Mouse (Mus musculus) cerebellum, postnatal 14 days (tissue): Measurements from ENCODE around the gene Cmtm1.
"Not testable (repeated sequence)": the region's sequence is repeated elsewhere in the genome, so short reads cannot be mapped to it uniquely, and the experiment has no call there.

Experiments
- DNase-seq, 2 experiments: peaks; one replicate each; pipeline ENCODE4 v3.0.0; 2021; ENCODE audit warnings: mixed read lengths in 2 of 2

Gene Cmtm1

DNA sequence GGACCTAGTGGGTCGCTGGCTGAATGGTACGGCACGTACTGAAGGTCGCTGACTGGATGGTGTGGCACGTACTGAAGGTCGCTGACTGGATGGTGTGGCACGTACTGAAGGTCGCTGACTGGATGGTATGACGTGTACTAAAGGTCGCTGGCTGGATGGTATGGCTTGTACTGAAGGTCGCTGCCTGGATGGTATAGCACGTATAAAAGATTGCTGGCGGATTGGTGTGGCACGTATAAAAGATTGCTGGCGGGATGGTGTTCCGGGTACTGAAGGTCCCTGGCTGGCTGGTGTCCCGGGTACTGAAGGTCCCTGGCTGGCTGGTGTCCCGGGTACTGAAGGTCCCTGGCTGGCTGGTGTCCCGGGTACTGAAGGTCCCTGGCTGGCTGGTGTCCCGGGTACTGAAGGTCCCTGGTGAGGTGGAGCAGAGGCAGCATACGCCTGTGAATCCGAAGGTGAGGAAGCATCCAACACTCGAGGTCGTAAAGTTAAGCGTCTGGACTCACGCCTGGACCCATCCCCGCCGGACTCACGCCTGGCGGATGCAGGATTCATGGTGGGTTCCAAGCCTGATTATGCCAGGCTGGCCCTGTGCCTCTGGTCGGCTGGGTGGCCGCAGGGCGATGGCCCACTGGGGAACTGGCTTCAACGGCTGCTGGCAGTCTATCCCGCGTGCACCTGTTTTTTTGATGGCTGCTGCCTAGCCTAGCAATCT, at the start of gene Cmtm1, which contains the start of gene Gm45711:
TSS of gene Cmtm1 (minus strand) at position 705 of the 715 bp plus-strand sequence.
TSS of gene Gm45711 (minus strand) at position 641 of the 715 bp plus-strand sequence.
- peak; percentile 64 to 72 for DNase-seq

DNA sequence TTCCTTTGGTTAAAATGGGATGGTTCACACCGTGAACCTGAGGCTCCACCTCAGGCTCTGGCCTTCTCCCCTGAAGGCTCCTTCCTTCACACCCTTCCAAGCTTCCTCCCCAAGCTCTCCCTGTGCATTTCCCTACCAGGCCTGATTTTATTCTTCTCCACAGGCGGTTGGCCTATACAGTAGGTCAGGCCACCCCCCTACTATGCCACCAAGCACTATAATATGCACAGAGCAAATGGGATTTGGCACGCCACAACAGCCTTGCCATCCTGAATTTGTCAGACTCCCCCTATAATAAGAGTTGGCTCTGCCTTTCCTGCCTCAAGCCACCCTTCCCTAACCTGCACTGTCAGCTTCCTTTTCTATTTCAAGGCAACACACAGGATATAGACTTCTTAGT, 48.7 kb upstream of the Cmtm1 start:
- DNase-seq, result no peak

DNA sequence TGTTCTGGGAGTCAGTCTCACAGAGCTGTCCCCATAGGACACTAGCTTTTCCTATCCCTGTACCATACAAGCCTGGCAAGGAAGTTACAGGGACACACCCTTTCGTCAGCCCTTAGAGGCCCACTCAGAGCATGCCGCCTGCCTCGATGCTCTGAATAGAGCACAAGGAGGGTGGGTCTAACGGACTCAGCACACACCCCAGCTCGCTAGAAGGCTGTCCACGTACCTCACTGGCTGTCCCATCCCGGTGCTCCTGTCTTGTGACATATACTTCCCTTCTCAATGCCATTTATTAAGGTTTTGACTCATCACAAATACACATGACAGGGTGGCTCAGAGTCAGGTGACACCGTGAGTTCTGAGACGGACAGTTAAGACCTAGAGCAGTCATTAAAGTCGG, 44.6 kb upstream of the Cmtm1 start:
- DNase-seq, result no peak

DNA sequence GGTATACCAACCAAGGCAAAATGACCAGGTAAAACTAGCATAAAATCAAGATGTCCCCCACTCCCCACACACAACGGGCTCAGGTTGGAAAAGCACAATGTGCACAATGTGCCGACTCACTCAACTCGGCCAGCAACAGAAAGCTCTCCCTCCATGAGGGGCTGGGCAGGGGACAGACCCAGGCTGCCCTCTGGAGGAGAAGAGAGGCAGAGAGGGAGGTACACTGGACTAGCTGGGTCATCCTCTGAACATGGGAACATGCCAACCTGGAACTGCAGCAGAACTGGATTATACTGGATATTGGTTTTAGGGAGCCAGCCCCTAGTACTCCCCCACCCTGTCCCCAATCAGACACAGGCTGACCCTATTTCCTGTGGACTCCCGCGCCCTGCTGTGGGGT, 43.2 kb upstream of the Cmtm1 start:
- no peak for DNase-seq

DNA sequence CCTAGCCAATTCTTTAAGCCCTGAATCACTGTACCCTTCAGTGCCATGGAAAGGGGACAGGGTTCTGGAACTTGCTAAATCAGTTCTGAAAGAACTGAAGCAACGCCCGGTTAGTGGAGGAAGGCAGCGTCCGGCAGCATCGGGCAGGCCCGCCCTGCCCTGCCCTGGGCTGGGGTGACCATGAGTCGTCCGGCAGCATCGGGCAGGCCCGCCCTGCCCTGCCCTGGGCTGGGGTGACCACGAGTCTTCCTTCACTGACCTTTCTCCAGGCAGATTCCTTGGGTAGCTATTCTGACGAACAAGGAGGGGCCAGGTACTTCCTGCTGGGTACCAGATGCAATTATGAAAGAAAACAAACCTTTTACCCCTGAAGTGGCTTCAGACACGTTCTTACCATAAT, 40.1 kb upstream of the Cmtm1 start:
- no peak for DNase-seq

DNA sequence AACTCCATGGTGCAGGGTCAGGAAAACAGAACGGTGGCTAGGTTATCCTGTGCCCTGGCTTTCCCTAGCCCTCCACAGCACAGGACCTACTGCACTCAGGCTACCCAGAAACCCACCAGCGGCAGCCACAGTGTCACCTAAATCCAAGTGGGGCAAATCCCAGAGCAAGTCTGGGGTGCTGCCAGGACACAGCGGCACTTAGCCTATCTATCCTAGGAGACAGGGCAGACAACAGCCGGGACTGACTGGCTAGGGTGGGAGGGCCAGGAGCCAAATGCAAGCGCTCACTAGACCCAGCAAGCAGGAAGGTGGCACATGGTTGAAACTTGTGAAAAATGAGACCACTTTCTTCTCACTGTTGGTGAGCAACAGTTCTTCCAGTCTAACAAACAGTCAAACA, 39.0 kb upstream of the Cmtm1 start:
- no peak for DNase-seq

DNA sequence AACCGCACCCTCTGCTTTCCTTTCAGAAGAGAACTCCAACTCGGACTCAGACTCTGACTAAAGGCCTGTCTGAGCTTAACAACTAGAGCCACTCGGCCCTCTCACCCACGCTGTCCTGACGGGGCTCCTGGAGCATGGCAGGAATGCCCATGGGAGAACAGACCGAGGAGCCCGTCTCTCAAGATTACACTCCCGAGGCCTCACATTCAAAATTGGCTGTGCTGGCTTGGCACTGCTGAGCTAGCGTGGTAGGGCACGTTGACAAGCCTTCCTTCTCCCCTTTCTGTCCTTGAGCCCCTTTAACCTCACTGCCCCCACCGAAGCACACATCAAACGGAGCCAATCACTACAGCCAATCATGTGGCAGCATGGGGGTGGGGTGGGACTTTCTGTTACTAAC, 36.8 kb upstream of the Cmtm1 start:
- DNase-seq, result no peak

DNA sequence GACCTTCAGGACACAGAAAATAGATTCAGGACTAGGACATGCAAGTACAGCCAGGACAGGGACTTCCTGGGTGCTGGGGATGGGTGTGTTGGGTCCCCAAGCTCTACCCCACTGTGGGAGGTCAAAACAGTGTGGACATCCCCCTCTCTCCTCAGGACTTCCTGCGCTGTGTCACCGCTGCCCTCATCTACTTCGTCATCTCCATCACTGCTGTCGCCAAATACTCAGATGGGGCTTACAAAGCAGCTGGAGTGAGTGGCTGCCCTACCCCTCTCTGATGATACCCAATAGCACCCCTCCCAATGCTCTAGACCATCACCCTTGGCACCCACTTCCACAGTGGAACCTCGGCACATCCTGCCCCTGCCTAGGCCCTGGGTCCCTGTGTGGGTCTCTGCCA, 34.7 kb upstream of the Cmtm1 start:
- no peak for DNase-seq

DNA sequence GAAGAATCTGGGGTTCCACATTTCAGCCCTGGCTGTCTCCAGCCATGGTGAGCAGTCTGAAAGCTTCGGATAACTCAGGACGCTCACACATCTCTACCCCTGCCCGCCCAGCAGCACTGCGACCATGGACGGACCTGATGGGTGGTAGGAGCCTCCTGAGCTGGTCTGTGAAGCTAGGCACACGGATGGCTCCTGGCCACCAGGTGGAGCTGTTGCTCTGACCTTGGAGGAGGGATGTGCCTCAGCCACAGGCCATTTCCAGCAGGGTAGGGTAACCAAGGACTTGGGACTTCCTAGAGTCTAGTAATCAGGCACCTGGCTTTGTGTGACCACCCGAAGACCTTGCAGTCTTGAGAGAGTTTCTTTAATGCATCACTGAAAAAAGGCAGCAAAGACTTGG, 34.0 kb upstream of the Cmtm1 start:
- DNase-seq, result peak; percentile 94 to 96

DNA sequence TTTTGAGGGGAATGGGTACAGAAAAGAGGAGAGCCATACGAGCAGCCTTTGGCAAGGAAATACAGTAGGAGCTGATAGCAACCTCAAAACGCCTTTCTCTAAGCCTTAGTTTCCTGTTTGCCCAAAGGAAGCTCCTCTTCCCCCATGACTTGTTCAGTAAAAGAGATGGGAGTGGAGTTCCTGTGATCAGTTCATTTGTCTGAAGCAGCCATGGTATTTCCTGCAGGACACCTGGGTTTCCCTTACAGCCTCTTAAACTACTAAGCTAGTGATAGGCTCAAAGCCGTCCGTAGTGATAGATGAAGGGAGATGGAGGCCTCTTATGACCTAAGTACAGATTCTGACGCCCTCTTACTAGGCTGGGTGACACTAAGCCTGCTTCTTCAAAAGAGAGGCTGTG, 32.5 kb upstream of the Cmtm1 start:
- DNase-seq, result no peak

DNA sequence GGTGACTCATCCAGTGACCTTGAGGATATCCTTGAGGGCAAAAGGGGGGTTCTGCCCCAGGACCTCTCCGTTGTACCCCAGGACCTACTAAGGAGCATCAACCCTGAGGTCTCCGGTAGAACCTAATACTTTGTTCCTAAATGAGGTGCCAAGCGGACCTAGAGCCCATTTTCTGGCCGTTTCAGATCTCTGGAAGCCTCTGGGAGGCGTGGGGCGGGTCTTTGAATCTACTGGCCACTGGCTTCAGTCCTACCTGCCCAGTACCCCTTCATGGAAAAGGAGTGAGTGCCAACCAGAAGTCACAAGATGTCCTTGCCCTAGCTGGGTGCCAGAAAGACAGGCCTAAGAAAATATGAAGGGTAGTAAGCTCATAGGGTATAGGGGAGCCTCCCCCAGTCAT, 31.7 kb upstream of the Cmtm1 start:
- DNase-seq, result no peak

DNA sequence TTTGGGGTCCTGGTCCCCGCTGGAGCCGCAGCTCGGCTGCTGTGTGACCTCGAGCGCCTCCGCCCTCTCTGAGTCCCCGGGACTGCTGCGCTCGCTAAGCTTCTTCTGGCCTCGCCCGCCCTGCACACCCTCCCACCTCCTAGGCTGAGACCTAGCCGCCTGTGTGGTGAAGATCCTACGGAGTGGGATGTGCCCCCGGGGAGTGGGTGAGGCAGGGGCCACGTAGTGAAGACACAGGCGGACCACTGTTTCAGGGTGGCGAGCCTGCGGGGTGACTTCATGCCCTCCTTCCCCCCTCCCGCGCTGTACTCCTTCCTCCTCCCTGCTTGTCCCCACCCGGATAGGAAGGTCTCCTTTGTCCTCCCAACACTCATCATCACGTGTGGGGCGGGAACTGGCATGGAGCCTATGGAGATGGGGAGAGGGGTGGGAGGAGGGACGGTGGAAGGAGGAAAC, 31.2 kb upstream of the Cmtm1 start:
- DNase-seq, result peak in 1 of 2 experiments; percentile 57

DNA sequence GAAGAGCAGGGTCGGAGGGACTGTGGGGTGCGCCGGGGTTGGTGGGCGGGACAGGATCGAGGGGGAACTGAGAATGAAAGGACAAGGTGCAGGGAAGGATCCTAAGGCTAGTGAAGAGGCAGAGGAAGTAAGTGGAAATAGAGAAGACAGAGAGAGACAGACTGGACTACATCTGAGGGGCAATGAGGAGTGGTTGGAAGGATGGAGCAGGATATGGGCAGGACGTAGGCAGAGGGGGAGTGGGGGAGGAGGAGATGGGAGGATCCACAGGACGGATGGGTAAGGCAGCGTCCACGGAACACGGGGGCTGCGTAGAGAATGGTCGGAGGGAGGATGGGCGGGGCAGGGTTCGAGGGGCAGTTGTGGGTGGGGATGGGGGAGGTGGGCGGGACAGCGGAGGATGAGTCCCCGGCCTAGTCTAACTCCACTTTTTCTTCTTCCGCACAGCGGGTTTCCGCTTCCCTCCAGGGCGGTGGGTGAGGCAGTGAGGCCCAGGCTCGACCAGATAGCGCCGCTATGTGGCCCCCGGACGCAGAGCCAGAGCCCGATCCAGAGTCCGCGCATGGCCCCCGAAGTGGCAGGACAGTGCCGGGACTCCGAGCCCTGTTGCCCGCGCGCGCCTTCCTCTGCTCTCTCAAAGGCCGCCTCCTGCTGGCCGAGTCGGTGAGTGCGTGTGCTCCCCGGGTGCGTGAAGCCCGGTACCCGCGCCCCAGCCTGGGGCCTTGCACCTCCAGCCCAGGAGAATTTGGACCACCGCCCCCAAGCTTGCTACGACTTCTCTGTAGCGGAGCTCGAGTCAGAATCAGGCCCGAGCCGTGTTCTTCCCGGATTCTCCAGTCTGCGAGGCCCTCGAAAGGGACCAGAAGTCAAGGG, 30.5 kb upstream of the Cmtm1 start:
- DNase-seq, result peak; percentile 58 to 79

DNA sequence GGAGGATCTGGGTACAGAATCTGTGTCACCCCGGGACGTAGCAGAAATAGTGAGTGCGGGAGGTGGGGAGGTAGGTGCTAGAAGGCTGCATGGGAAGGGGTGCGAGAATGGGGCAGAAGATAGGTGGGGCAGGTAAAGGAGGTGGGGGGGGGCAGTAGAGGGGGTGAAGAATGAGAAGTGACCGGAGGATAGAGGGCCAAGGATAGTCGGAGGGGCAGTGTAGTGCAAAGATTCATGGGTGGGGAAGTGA, 30.0 kb upstream of the Cmtm1 start:
- DNase-seq, result no peak

DNA sequence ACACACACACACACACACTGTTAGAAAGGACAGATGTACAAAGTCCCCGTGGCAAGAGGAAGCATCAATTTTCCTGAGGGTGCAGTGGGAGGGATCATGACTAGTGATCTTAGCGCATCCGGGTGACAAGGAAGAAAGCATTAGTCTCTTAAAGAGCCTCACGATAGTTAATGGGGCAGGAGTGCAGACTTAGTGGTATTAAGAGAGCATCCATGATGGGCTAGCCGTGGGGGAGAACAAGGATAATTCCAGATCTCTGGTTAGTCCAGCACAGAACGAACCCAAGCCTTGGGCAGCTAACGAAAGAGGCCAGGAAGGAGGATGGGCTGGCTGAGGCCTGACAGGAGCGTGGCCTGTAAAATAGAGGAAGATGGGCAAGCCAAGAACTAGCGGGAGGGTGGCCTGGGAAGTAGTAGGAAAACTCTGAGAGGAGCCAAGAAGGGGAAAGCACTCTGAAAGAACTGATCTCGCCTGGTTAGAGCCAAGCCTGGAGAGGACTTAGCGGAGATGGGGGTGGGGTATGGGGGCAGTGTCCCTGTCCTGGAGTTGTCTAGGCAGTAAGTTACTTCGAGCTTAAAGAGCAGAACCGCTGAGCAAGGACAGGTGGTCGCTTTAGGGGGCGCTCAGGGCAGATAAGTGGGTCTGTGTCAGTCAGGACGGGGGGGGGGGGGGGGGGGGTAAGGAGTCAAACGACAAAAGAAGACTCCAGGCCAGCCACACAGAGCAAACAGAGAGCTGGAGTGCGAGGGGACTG, 29.5 kb upstream of the Cmtm1 start, which contains the start of gene Cmtm3:
TSS of gene Cmtm3 (plus strand) at position 182 of the 754 bp plus-strand sequence.
- DNase-seq, result peak in 1 of 2 experiments; percentile 12

DNA sequence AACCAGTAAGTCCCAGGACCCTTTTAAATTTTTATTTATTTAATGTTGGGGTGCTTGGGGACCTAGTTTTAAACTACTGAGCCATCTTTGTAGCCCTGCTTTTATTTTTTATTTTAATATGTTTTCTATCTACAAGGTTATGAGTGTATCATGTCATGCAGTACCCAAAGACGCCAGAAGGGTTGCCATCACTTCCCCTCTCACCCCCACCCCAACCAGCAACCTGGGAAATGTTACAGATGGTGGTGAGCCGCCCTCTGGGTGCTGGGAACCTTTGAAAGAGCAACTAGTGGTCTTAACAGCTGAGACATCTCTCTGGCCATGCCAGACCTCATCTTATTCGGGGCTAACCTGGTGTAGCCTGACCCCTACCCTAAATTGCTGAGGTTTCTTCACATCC, 27.9 kb upstream of the Cmtm1 start:
- no peak for DNase-seq

DNA sequence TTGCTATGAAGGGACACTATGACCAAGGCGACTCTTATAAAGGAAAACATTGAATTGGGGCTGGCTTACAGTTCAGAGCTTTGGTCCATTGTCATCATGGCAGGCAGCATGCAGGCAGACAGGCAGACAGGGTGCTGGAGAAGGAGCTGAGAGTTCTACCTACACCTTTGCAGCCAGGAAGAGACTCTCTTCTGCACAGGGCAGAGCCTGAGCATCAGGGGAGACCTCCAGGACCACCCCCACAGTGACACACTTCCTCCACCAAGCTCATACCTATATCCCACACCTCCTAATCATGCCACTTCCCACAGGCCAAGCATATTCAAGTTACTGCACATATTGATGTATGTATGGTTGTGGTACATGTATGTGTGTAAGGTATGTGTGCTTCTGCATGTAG, 26.9 kb upstream of the Cmtm1 start:
- no peak for DNase-seq

DNA sequence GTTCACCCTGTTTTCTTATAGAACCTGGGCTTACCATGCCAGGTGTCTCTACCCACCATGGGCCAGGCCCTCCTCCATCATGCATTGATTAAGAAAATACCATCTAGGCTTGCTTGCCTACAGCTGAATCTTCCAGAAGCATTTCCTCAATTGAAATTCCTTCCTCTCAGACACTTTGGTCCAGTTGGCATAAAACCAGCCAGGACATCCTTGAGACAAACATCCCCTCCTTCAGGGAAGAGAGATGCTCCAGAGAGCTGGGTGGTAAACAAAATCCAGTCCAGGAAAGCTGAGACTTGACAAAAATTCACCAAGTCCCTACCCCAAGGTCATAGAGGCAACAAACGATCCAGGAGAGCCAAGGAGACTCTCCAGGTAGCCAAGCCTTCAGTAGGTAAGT, 24.3 kb upstream of the Cmtm1 start:
- DNase-seq, result no peak

DNA sequence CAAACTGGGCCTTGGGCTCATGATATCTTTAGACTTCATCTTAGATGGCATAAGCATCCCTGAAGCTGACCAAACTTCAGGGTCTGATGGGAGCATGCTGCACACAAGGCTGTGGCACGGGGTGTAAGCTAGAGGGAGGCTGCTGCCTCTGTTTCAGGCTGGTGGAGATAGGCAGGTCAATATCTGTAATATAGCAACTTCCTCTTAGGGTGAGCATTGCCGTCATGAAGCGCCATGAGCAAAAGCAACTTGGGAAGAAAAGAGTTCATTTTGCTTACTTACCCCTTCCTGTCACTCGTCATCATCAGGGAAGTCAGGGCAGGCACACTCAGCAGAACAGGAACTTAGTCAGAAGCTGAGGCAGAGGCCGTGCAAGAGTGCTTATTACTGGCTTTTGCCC, 23.8 kb upstream of the Cmtm1 start:
- DNase-seq, result no peak

DNA sequence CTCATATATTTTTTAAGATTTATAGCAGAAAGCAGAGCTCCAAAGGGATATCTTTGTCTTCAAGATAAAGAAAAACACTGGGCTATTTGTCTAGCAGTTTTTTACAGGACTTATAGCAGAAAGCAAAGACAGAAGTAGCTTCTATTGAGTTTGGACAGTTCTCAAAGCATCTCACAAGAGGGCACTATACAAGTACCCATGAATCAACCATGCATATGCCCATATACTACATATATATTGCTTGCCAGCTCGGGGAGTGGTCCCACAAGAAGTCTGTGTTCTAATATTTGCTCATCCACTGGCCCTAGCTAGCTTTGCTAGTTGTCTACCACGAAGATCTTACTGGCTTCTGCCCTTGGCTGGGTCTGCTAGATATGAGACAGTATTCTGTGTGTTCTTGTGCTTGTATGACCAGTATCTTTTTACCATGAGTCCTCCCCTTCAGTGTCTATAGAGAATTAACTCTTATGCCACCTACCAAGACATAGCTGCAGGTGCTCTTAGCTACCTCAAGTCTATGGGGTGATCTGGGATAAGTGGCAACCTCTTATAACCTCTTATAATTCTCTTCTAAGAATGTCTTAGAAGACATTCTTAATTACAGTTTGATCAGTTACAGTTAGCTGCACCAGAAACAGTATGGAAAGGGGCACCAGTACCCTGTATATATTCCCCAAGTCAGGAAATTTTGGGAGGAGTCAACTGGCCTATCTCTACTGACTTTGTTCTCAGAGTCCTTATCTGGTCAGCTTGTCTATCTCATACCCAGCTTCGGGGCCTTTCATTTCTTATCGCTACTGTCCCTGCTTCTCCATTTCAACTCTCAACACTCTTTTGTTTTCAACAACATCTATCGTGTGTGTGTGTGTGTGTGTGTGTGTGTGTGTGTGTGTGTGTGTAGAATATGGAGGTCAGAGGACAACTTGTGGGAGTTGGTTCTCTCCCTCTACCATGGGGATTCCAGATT, 23.0 kb upstream of the Cmtm1 start:
- DNase-seq, result no peak

DNA sequence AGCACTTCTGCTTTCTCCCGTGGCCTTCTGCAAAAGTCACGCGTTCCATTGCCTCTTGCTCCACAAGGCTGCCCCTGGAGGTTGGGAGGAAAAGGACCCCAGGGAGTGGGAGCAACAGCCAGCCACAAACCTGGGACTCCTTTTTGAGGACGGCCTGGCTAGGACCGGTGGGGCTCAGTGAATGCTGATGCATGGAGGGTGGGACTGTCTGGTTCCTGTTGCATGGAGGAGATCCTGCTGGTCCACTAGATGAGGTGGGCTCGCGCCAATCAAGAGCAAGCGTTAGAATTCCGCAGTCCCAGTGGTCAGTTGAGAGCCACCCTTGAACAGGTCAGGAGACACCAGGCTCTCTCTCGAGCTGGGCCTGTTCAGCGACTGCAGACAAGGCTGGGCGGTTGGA, 12.0 kb upstream of the Cmtm1 start, which contains the start of gene Cmtm2b:
TSS of gene Cmtm2b (plus strand) at position 301 of the 400 bp plus-strand sequence.
- not testable (repeated sequence) for DNase-seq

DNA sequence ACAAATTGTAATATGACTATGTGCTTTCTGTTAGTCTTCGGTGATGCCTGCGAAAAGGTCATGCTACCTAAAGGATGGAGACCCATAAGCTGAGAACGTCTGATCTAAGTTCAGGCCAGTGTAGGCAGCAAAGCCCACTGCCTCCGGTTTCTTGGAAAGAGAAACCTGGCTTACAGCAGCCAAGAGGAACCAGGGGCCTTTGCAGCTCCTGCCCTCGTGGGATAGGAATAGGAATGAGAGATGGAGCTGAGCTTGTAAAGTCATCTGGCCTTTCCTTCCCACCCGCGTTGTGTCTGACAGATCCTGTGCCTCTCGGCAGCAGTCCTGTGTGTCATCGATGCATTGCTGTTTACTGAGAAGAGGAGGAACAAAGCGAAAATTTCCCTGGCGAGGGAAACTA, 11.3 kb upstream of the Cmtm1 start, which contains the start of gene Gm11020:
TSS of gene Gm11020 (plus strand) at position 301 of the 400 bp plus-strand sequence.
- not testable (repeated sequence) for DNase-seq
